Mouse (Mus musculus): ENCODE results near the gene Cdc14a. TPM values are rescaled to one million over a fixed set of nuclear protein-coding genes. Genes with fewer than 3 reads are reported as not detected.

Cdc14a gene
- total RNA-seq (2021), result 1 to 10 TPM; 4.9 to 6.2 TPM
- long read RNA-seq, experiment 1, full-length matches to known transcripts, result 1 of 1 reads
- long read RNA-seq, experiment 1, partial matches to known transcripts, result 0 of 1 reads
- long read RNA-seq, experiment 1, other reads (novel, unspliced or antisense), result 0 of 1 reads
- long read RNA-seq, experiment 2, full-length matches to known transcripts, result 1 of 5 reads
- long read RNA-seq, experiment 2, partial matches to known transcripts, result 1 of 5 reads
- long read RNA-seq, experiment 2, other reads (novel, unspliced or antisense), result 3 of 5 reads

- TF ChIP-seq CTCF (conservative IDR thresholded peaks at IDR 0.05), result no peak
- DNase-seq (ENCODE audit: low spot score in 2 of 2), result peak; percentile 46 to 63
- Histone ChIP-seq H3K4me3 (peak within 1 kb of the TSS; percentile 87), H3K27ac (peak within 1 kb of the TSS; percentile 88)
Measured at GRCm38 (mm10) chr3:116423353-116424159, at the start of gene Cdc14a. Gene Cdc14a, minus strand, starts transcription at chr3:116424032.

- DNase-seq (ENCODE audit: low spot score in 2 of 2), result no peak
- H3K4me3 ChIP-seq, result no peak overlapping the region
- no peak for TF ChIP-seq CTCF (conservative IDR thresholded peaks at IDR 0.05)
- H3K27ac ChIP-seq, result no peak overlapping the region
Measured at GRCm38 (mm10) chr3:116465709-116466108, 41.9 kb upstream of the Cdc14a start.

GRCm38 (mm10) chr3:116464318-116464717 is 40.5 kb upstream of the Cdc14a start:
- DNase-seq (ENCODE audit: low spot score in 2 of 2), result no peak
- no peak overlapping the region for H3K27ac ChIP-seq
- no peak for TF ChIP-seq CTCF (conservative IDR thresholded peaks at IDR 0.05)
- H3K4me3 ChIP-seq, result no peak overlapping the region

GRCm38 (mm10) chr3:116461053-116461452 is 37.2 kb upstream of the Cdc14a start:
- DNase-seq (ENCODE audit: low spot score in 2 of 2), result no peak
- no peak for TF ChIP-seq CTCF (conservative IDR thresholded peaks at IDR 0.05)
- Histone ChIP-seq H3K27ac (no peak overlapping the region), H3K4me3 (no peak overlapping the region)

- Histone ChIP-seq H3K27ac (no peak overlapping the region), H3K4me3 (no peak overlapping the region)
- no peak for DNase-seq (ENCODE audit: low spot score in 2 of 2)
- TF ChIP-seq CTCF (conservative IDR thresholded peaks at IDR 0.05), result no peak
Measured at GRCm38 (mm10) chr3:116454529-116454928, 30.7 kb upstream of the Cdc14a start.

GRCm38 (mm10) chr3:116450741-116451140 is 26.9 kb upstream of the Cdc14a start:
- TF ChIP-seq CTCF (conservative IDR thresholded peaks at IDR 0.05), result no peak
- no peak overlapping the region for H3K4me3 ChIP-seq
- no peak overlapping the region for H3K27ac ChIP-seq
- DNase-seq (ENCODE audit: low spot score in 2 of 2), result no peak

GRCm38 (mm10) chr3:116444327-116444726 is 20.5 kb upstream of the Cdc14a start:
- H3K4me3 ChIP-seq, result no peak overlapping the region
- H3K27ac ChIP-seq, result no peak overlapping the region
- TF ChIP-seq CTCF (conservative IDR thresholded peaks at IDR 0.05), result no peak
- DNase-seq (ENCODE audit: low spot score in 2 of 2), result no peak

- DNase-seq (ENCODE audit: low spot score in 2 of 2), result no peak
- no peak overlapping the region for H3K27ac ChIP-seq
- TF ChIP-seq CTCF (conservative IDR thresholded peaks at IDR 0.05), result no peak
- H3K4me3 ChIP-seq, result no peak overlapping the region
Measured at GRCm38 (mm10) chr3:116442788-116443187, 19.0 kb upstream of the Cdc14a start.

GRCm38 (mm10) chr3:116441518-116442205 is 17.8 kb upstream of the Cdc14a start:
- no peak for TF ChIP-seq CTCF (conservative IDR thresholded peaks at IDR 0.05)
- DNase-seq (ENCODE audit: low spot score in 2 of 2), result no peak
- no peak overlapping the region for H3K4me3 ChIP-seq
- no peak overlapping the region for H3K27ac ChIP-seq

- no peak for DNase-seq (ENCODE audit: low spot score in 2 of 2)
- TF ChIP-seq CTCF (conservative IDR thresholded peaks at IDR 0.05), result no peak
- no peak overlapping the region for H3K4me3 ChIP-seq
- no peak overlapping the region for H3K27ac ChIP-seq
Measured at GRCm38 (mm10) chr3:116440066-116440997, 16.5 kb upstream of the Cdc14a start.

GRCm38 (mm10) chr3:116436811-116437601 is 13.2 kb upstream of the Cdc14a start:
- Histone ChIP-seq H3K4me3 (no peak overlapping the region), H3K27ac (no peak overlapping the region)
- no peak for TF ChIP-seq CTCF (conservative IDR thresholded peaks at IDR 0.05)
- DNase-seq (ENCODE audit: low spot score in 2 of 2), result no peak

Data from layer of hippocampus, adult 2 months (tissue).